Mouse (Mus musculus): ENCODE data around the gene Pbld2.
"Not testable (repeated sequence)": the region's sequence is repeated elsewhere in the genome, so short reads cannot be mapped to it uniquely, and the experiment has no call there.

The Pbld2 gene

DNA sequence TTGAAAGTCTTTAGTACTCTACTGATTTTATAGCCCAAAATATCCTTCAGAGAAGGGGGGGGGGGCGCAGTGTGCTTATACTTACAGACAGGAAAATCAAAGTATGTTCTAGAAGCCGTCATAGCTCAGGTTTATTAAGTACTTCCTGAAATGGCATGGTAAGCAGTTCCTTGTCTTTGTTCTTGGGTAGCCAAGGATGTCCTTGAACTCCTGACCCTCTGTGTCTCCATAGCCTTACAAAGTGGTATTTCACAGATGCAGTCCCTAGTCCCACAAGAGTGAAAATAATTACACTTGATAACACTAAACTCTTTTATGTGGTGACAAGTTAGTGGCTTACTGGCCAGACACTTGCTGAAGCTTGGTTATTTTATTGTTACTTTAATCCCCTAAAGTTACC, 901 bp downstream of the Pbld2 start:
- DNase-seq (ENCODE audit: extremely low read depth, insufficient read length, low spot score), result no peak

- DNase-seq (ENCODE audit: extremely low read depth, insufficient read length, low spot score), result no peak
Measured at GRCm38 (mm10) chr10:63025491-63026011, 1.4 kb downstream of the Pbld2 start.

- DNase-seq (ENCODE audit: extremely low read depth, insufficient read length, low spot score), result no peak
Measured at GRCm38 (mm10) chr10:63026156-63026794, 2.2 kb downstream of the Pbld2 start.

GRCm38 (mm10) chr10:63026795-63027160, 2.7 kb downstream of the Pbld2 start:
- DNase-seq (ENCODE audit: extremely low read depth, insufficient read length, low spot score), result no peak

- DNase-seq (ENCODE audit: extremely low read depth, insufficient read length, low spot score), result no peak
Measured at GRCm38 (mm10) chr10:63027376-63028161, 3.5 kb downstream of the Pbld2 start.

DNA sequence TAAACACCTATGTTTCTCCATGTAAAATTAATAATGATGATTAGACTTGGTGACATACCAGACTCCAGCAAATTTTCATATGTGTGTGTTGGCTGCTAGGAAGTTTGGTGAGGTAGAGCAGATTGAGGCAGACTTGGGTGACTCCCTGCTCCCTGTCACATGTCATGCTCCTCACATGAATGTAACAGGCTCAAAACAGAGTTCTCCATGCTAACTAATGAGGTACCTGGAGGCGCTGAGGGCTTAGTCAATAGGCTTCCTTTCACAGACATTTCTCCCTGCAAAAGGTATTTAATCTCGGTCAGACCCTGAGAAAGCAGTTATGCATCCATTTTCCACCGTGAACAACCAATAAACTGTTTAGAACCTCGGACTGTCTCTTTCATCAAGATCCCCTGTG, 4.3 kb downstream of the Pbld2 start:
- no peak for DNase-seq (ENCODE audit: extremely low read depth, insufficient read length, low spot score)

- no peak for DNase-seq (ENCODE audit: extremely low read depth, insufficient read length, low spot score)
Measured at GRCm38 (mm10) chr10:63032267-63032666, 8.2 kb downstream of the Pbld2 start.

GRCm38 (mm10) chr10:63032956-63033355, 8.8 kb downstream of the Pbld2 start:
- DNase-seq (ENCODE audit: extremely low read depth, insufficient read length, low spot score), result no peak

DNA sequence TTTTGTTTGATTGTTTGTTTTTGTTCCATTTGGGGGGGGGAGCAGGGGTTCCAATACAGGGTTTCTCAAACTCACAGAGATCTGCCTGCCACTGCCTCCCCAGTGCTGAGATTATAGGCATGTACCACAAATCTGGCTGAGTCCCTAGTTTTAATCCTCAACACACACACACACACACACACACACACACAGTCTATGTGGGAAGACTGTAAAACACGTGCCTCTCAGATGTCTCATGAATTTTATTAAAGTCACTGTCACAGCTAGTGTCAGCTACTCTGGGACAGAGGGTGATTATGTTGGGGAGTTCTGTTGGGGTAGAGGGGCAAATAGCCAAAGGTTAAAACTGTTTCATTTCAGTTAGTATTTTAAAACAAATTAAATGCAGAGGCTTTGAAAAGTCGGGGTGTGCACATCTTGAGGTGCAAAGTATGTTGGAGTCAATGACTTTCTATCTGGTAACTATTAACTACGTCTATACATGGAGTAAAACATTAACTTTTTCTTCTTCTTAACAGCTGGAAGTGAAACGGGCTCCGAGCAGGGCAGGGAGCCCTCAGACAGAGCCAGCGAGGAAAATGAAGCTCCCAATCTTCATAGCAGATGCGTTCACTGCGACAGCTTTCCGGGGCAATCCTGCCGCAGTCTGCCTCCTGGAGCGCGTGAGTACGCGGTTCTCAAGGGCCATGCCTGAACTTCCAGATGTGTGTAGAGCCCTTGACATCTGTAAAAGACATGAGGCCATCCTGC, 14.6 kb downstream of the Pbld2 start:
- DNase-seq (ENCODE audit: extremely low read depth, insufficient read length, low spot score), result no peak

DNA sequence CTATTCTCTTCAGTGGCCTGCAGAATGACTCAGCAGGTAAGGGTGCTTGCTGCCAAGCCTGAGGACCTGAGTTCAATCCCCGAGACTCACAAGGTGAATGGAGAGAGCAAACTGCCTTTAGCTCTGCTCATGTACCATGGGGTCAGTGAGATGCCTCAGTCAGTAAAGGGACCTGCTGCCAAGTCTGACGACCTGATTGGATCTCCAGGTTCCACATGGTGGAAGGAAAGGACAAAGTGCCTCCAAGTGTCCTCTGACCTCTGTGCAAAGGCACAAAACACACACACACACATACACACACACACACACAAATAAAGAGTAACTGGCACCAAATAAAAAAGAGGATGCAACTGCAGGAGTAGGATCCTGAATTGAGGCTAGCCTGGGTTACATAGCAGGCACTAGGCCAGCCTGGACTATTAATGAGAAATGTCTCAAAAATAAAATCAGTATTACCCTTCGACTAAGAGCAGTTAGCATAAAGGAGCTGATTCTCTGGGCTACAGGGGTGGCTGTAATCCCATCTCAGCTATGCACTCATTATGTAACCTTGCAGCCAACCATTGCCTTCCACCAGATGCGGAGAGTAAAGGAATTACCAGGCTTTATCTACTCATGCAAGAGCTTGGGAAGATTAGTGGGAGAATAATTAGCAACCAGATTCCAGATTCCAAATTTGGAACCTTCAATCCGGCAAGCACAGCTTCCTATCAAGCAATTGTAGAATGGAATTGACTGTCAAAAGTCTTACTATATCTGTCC, 15.9 kb downstream of the Pbld2 start:
- no peak for DNase-seq (ENCODE audit: extremely low read depth, insufficient read length, low spot score)

DNA sequence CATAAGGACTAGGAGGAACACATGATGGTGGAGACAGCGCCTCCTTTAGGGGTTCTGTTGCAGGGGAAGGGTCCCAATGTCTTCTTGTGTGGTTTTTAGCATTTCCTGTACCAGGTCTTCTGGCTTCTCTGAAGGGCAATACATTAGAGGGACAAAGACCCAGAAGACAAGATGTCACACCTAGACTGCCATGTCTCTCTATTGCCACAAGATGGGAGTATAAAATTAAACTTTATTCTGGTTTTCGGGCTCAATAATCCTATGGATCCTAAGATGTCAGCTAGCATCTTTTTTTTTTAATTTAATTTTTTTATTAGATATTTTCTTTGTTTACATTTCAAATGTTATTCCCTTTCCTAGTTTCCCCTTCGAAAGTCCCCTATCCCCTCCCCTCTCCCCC, 19.0 kb downstream of the Pbld2 start:
- no peak for DNase-seq (ENCODE audit: extremely low read depth, insufficient read length, low spot score)

GRCm38 (mm10) chr10:63047751-63048150, 23.6 kb downstream of the Pbld2 start:
- no peak for DNase-seq (ENCODE audit: extremely low read depth, insufficient read length, low spot score)

DNA sequence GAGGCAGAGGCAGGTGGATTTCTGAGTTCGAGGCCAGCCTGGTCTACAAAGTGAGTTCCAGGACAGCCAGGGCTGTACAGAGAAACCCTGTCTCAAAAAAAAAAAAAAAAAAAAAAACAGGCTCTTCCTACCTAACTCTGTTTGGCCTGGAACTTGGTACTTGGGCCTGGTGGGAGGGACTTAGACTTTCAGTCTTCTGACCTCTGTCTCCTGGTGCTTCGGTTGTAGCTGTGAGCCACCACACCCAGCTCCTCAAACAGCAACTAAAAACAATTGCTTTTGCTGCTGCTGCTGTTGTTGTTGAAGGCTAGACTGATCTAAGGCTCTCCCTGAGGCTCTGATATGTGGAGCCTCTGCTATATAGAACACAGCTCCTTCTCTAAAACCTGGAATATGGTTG, 25.0 kb downstream of the Pbld2 start:
- DNase-seq (ENCODE audit: extremely low read depth, insufficient read length, low spot score), result no peak

DNA sequence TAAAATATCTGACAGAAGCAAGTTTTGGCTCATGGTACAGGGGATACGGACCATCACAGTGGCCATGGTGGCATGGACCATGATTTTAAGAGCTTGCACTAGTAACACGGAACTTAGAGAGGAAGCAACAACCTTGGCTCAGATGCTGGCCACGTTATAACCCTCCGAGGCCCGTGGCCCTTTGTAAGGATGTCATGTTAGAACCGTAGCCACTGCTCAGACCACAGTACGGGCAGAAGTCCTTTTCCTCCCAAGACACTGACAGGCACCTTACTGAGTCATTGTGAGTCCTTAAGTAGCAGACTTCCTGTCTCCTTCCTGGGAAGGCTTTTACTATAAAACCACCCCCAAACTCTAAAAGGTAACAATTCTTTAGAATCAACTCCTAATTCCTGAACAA, 27.2 kb downstream of the Pbld2 start:
- peak; percentile 13 for DNase-seq (ENCODE audit: extremely low read depth, insufficient read length, low spot score)

GRCm38 (mm10) chr10:63052011-63052410, 27.9 kb downstream of the Pbld2 start:
- no peak for DNase-seq (ENCODE audit: extremely low read depth, insufficient read length, low spot score)

- no peak for DNase-seq (ENCODE audit: extremely low read depth, insufficient read length, low spot score)
Measured at GRCm38 (mm10) chr10:63053007-63053406, 28.9 kb downstream of the Pbld2 start.

DNA sequence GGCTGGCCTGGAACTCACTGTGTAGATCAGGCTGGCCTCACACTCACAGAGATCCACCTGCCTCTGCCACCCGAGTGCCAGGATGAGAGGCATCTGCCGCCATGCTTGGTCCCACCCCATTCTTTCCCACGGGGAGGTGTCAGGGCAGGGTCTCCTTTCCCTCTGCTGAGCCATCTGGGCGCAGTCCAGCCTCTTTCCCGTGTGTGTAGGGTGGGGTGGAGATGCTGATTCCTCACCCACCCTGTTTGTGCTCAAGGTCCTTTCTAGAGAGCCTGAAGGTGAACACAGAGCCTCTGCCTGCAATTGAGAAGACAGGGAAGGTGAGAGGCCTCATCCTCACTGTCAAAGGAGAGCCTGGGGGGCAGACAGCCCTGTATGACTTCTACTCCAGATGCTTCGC, 30.0 kb downstream of the Pbld2 start:
- DNase-seq (ENCODE audit: extremely low read depth, insufficient read length, low spot score), result not testable (repeated sequence)

- no peak for DNase-seq (ENCODE audit: extremely low read depth, insufficient read length, low spot score)
Measured at GRCm38 (mm10) chr10:63054586-63054985, 30.5 kb downstream of the Pbld2 start.

DNA sequence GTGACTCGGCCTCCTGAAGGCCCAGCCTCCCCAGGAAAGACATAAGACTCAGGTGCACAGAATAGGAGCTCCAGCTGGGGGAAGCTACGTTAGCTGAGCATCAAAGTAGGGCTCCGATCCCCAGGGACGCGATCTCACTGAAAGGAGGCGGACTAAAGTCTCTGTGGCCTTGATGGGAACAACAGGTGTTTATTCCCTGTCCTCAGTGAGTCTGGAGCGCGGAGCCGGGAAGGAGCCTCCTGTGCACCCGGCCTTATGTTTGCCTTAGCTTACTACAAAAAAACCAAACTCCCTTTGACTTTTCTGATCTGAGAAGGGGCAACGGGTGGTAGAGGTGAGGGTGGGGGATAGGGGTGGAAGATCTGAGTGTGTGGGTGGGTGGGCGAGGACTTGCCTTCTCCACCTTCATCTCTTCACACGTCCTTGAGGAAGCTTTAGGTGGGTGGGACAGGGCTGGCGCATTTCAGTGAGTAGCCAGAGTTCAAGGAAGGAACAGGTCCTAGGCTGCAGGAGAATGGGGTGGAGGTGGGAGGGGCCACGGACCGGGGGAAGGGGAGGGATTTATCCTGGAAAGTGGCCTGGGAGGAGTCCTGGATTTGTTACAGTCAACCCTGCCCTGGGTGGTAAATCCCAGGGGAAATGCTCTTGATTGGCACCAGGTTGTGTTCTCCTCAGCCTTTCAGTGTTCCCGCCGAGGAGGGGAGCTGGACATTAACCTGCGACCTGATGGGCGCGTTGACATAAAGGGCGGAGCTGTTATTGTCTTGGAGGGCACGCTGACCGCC, 33.0 kb downstream of the Pbld2 start:
- no peak for DNase-seq (ENCODE audit: extremely low read depth, insufficient read length, low spot score)

DNA sequence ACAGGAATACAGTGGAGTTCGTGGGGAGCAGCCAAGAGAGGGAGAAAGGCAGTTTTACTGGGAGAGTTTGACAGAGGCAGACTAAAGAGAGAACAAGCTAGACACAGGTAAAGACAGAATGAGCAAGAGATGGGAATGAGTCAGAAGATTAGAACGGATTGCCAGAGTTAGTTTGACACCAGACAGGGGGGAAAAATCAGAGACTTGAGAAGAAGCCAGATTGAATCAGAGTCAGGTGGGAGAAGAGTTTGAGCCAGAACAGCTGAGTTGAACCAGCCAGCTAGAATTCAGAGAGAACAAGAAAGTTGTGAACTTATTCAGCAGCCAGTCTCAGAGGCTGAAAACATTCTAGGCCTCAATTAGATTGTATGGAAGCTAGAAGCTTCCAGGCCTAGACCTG, 35.7 kb downstream of the Pbld2 start, which contains the start of gene Pbld1:
Gene Pbld1, plus strand, starts transcription at position 301 of the 400 bp plus-strand sequence.
- no peak for DNase-seq (ENCODE audit: extremely low read depth, insufficient read length, low spot score)

Data from 3134 (cell line).